Mouse (Mus musculus): ENCODE measurements around the gene Hps6. TPM values are rescaled to one million over a fixed set of nuclear protein-coding genes. Genes with fewer than 3 reads are reported as not detected.

The Hps6 gene
- polyA plus RNA-seq, 1 experiment, result 7.2 TPM

DNA sequence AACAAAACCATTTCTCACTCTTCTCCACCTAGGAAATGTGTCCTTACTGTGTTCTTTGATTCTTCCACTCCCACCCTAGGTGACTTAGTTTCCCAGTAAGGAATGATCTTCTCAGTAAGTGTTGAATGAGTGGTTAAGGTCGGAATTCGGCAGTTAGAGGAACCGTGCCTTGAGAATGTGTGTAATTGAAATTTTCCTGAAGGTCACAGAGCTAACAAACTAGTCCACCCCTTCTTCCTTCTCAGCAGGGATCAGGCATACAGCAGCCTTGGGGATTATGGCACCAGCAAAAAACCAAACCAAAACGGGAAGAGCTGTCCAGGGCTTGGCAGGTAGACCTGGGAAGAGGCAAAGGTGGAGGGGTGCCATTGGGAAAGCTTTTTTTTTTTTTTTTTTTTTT, 45.8 kb downstream of the Hps6 start:
- TF ChIP-seq CTCF (IDR thresholded peaks at IDR 0.05; ENCODE audit: borderline replicate concordance, insufficient read depth, low read depth, low read length), result no peak
- TF ChIP-seq POLR2A (IDR thresholded peaks at IDR 0.05; ENCODE audit: borderline replicate concordance, insufficient read depth, low read length), result no peak
- no peak for DNase-seq

DNA sequence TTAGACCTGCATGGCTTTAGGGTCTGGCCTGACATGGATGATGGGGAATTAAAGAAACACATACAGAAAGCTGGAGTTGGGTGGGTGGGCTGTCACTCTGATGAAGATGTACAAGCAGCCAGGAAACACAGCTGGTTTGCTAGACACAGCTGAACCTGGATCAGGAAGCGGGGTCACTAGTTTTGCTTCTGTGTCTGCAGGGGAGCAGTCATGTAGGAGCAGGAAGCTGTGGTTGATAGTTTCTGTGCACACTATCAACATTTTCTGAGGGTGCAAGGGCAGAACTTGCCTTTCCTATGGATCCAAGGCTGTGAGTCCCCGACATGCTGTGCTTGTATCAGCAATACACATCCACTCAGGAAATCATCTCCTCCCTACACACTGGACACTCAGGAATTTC, 47.2 kb downstream of the Hps6 start:
- H3K4me3 ChIP-seq (replicated peaks; ENCODE audit: insufficient read depth, low read depth, low read length), result no peak overlapping the region
- WGBS, result 85% methylated on average over 2 of the region's 2 CpGs
- TF ChIP-seq CTCF (IDR thresholded peaks at IDR 0.05; ENCODE audit: borderline replicate concordance, insufficient read depth, low read depth, low read length), result no peak
- no peak for TF ChIP-seq POLR2A (IDR thresholded peaks at IDR 0.05; ENCODE audit: borderline replicate concordance, insufficient read depth, low read length)
- no peak overlapping the region for H3K27ac ChIP-seq (ENCODE audit: insufficient read depth, low read length)
- H3K27me3 ChIP-seq (ENCODE audit: control insufficient read depth, insufficient read depth, low read length), result no peaks in the 10 kb centered on the region
- H3K4me1 ChIP-seq (ENCODE audit: control insufficient read depth, insufficient read depth, low read length), result no peaks in the 10 kb centered on the region
- no peak for DNase-seq

More for the DNA sequence above, 45.8 kb downstream of the Hps6 start:
- H3K4me1 ChIP-seq (ENCODE audit: control insufficient read depth, insufficient read depth, low read length), result no peaks in the 10 kb centered on the region
- H3K27ac ChIP-seq (ENCODE audit: insufficient read depth, low read length), result no peak overlapping the region
- H3K27me3 ChIP-seq (ENCODE audit: control insufficient read depth, insufficient read depth, low read length), result no peaks in the 10 kb centered on the region
- no peak overlapping the region for H3K4me3 ChIP-seq (replicated peaks; ENCODE audit: insufficient read depth, low read depth, low read length)
- WGBS, result 51% methylated on average over 4 of the region's 4 CpGs

Other genes with a start within 250 kb of the Hps6 start
- 109 and 116 TPM in 2 replicates for gene Mgea5, start 219.7 kb upstream of the Hps6 start, polyA plus RNA-seq (2012; rRNA removed)
- 9.5 and 10.8 TPM in 2 replicates for gene Kcnip2, start 187.4 kb upstream of the Hps6 start, polyA plus RNA-seq (2012; rRNA removed)
- 17.7 and 18.2 TPM in 2 replicates for gene Armh3, start 5.0 kb upstream of the Hps6 start, polyA plus RNA-seq (2012; rRNA removed)
- 16.9 and 18.1 TPM in 2 replicates for gene Pprc1, start 41.4 kb downstream of the Hps6 start, polyA plus RNA-seq (2012; rRNA removed)
- gene Ldb1, start 41.7 kb downstream of the Hps6 start, polyA plus RNA-seq (2012; rRNA removed), result 159 and 169 TPM in 2 replicates
- 38.8 and 38.9 TPM in 2 replicates for gene Nolc1, start 72.4 kb downstream of the Hps6 start, polyA plus RNA-seq (2012; rRNA removed)
- gene Elovl3, start 128.4 kb downstream of the Hps6 start, polyA plus RNA-seq (2012; rRNA removed), result not detected in 2 replicates
- 0.14 and 0.31 TPM in 2 replicates for gene Pitx3, start 144.8 kb downstream of the Hps6 start, polyA plus RNA-seq (2012; rRNA removed)
- gene Gbf1, start 149.0 kb downstream of the Hps6 start, polyA plus RNA-seq (2012; rRNA removed), result 85.3 and 91.0 TPM in 2 replicates

All from cerebellum, adult 2 months (tissue).